Mouse (Mus musculus): ENCODE data around the gene Spef1. TPM values are rescaled to one million over a fixed set of nuclear protein-coding genes. Genes with fewer than 3 reads are reported as not detected.

Gene Spef1
- total RNA-seq, 2 experiments from 2014 or later: 7.2 to 9.0 TPM

DNA sequence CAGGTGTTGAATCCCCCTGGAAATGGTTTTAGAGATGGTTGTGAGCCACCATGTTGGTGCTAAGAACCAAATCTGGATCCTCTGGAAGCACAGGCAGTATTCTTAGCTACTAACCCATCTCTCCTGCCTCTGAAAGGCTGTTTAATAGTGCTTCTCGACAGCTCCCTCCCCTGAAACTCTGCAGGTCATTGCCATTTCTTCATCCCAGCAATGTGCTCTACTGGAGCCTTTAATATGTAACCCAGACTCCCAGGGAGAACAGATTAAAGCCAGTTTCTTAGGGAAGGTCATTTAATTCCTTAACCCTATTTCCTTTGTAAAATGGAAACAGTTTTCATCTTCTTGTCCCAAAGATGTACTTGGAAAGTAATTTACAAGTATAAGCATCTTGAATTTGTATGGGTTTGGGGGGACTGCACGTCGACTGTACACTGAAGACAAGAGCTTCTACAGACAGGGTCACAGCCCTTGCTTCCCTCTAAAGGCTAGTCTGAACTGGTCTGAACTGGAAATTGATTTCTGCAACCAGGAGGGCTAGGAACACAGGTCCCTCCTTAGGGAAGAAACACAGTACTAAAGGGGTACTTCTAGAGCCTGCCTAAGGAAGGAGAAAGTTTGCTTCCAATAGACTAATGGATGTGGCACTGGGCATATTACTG lies 11.7 kb downstream of the Spef1 start:
- DNase-seq (ENCODE audit: low spot score in 2 of 2): no peak

DNA sequence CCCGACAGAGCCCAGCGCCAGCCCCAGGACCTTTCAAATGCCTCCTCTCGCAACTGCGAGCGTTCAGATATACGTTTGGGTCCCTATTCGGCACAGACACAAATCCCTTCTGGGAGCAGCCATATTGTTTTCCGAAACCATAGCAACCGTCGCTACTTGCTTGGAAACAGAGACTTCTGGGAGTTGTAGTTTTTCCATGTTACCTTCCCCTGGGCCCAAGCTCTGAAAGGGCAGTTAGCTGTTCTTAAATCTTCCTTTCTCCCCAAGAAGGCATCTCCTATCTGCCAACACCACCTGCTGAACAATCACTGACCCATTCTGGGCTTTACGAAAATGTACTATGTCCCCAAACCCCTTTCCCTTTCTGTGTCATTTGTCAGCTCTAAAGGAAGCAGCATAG lies 12.4 kb downstream of the Spef1 start:
- DNase-seq (ENCODE audit: low spot score in 2 of 2): peak; percentile 68 to 82

DNA sequence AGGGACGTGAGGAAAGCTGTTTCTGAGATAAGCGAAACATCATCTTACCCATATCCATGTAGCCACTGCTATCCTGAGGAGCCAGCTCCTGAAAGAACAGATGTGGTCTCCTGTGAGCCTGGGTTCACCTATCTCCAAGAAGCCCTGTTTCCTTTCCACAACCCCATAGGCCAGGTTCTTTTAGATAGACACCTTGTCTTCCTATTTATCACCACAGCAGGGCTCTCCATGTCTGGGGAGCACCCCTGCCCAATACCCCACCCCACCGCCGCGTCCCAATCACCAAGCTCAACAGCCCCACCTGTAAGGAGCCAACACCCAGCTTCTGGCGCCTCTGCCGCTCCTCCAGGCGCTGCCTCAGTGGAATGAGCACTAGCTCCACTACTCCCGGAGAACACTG lies 14.8 kb downstream of the Spef1 start:
- DNase-seq (ENCODE audit: low spot score in 2 of 2): no peak

- peak; percentile 73 to 84 for DNase-seq (ENCODE audit: low spot score in 2 of 2)
Observed at GRCm38 (mm10) chr2:131171401-131172104, 15.5 kb downstream of the Spef1 start.

DNA sequence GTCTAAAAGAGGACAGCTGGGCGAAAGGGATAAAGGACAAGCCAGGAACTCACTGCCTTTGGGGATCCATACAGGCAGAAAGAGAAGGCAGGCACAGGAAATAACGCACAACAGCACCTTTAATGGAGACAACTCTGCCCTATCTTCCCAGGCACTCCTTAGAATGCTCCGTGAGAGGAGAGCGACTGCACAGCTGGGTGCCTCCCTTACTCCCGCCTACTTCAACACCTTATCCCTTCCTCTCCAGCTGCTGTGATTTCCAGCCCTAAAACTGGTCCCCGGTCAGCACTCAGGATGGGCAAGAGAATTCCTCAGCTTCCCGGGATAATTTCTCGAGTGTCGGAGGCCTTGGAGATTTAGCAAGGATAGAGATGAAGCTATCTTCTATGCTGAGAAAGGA lies 16.1 kb downstream of the Spef1 start:
- no peak for DNase-seq (ENCODE audit: low spot score in 2 of 2)

- no peak for DNase-seq (ENCODE audit: low spot score in 2 of 2)
Observed at GRCm38 (mm10) chr2:131168914-131169313, 18.2 kb downstream of the Spef1 start.

GRCm38 (mm10) chr2:131167984-131168383 lies 19.1 kb downstream of the Spef1 start:
- no peak for DNase-seq (ENCODE audit: low spot score in 2 of 2)

GRCm38 (mm10) chr2:131166172-131166571 lies 20.9 kb downstream of the Spef1 start:
- no peak for DNase-seq (ENCODE audit: low spot score in 2 of 2)

- DNase-seq (ENCODE audit: low spot score in 2 of 2): no peak
Observed at GRCm38 (mm10) chr2:131163924-131164323, 23.2 kb downstream of the Spef1 start.

DNA sequence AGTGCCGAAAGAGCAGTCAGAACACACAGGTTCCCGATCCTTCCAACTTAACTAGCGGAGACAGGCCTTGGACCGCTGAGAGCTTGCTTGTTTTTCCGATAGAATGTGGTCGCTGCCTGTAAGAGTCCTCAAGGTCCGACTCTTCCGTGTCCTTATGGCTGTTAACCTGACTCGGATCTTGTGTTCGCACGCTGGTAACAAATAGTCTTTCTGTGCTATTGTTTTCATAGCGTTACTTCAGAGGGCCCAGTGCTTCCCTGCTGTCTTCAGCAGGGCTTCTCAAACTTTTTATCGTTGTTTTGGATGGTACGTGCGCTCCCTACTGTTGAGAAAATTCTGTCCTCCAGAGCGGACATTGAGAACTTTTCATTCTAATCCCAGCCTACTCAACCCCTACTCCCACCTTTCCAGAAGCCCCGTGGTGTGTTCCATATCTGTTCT lies 26.4 kb downstream of the Spef1 start:
- peak in 1 of 2 experiments; percentile 38 for DNase-seq (ENCODE audit: low spot score in 2 of 2)

DNA sequence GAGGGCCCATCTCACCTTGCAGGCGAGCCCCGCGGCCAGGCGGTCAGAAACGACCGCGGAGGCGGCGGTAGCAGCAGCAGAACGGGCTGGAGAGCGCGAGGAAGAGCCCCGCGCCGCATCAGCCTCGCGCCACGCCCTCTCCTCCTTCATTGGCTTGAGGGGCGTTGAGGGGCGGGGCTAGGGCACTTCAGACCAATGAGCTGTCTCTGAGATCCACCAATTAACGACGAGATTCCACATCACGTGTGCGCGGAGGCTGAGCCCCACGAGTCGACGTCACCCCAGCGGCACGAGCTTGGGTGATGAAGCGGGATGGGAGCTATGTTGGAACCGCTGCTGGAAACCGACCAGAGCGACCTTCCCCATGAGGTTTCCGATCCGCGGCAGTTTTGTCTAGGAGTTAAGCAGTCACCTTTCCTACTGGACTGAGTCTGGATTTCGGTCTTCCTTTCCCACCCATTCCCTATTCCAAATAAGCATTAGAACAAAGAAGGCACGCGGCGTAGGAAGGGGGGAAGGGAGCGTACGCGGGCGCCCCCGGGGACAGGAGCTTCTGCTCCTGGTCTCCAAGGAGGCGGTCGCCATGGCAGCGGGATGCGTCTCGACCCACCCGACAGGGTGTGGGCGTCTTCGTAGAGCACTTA lies 27.0 kb downstream of the Spef1 start, which contains the start of gene 1700037H04Rik:
Gene 1700037H04Rik, minus strand, starts transcription at position 144 of the 644 bp plus-strand sequence.
- DNase-seq (ENCODE audit: low spot score in 2 of 2): peak; percentile 95 to 98

GRCm38 (mm10) chr2:131159491-131159910 lies 27.6 kb downstream of the Spef1 start:
- DNase-seq (ENCODE audit: low spot score in 2 of 2): no peak

- no peak for DNase-seq (ENCODE audit: low spot score in 2 of 2)
Observed at GRCm38 (mm10) chr2:131156987-131157386, 30.1 kb downstream of the Spef1 start.

- no peak for DNase-seq (ENCODE audit: low spot score in 2 of 2)
Observed at GRCm38 (mm10) chr2:131154036-131154435, 33.0 kb downstream of the Spef1 start.

- no peak for DNase-seq (ENCODE audit: low spot score in 2 of 2)
Observed at GRCm38 (mm10) chr2:131152166-131152730, 34.8 kb downstream of the Spef1 start.

DNA sequence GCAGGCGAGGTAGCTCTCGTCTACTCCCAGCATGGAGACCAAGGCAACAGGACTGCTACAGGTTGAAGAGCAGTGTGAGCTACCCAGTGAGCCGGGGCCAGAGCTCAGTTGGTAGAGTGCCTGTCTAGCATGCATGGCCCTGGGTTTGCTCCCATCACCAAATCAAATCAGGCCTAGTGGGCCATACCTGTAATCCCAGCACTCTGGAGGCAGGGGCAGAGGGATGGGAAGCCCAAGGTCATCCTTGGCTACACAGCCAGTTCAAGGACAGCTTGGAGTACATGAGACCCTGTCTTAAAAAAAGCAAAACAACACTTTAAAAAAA lies 37.9 kb downstream of the Spef1 start:
- no peak for DNase-seq (ENCODE audit: low spot score in 2 of 2)

GRCm38 (mm10) chr2:131148353-131149253 lies 38.5 kb downstream of the Spef1 start:
- no peak for DNase-seq (ENCODE audit: low spot score in 2 of 2)

- DNase-seq (ENCODE audit: low spot score in 2 of 2): no peak
Observed at GRCm38 (mm10) chr2:131147043-131147365, 40.1 kb downstream of the Spef1 start.

GRCm38 (mm10) chr2:131146193-131147042 lies 40.7 kb downstream of the Spef1 start:
- no peak for DNase-seq (ENCODE audit: low spot score in 2 of 2)

GRCm38 (mm10) chr2:131145536-131145935 lies 41.5 kb downstream of the Spef1 start:
- DNase-seq (ENCODE audit: low spot score in 2 of 2): no peak
